Mouse (Mus musculus): ENCODE measurements around the gene Spock1. TPM values are rescaled to one million over a fixed set of nuclear protein-coding genes. Genes with fewer than 3 reads are reported as not detected.

Gene Spock1
- polyA plus RNA-seq, 1 experiment from 2014 or later = not detected

GRCm38 (mm10) chr13:57809603-57810002 lies 98.5 kb downstream of the Spock1 start:
- no peaks in the 10 kb centered on the region for H3K9me3 ChIP-seq (ENCODE audit: low read depth, low read length)
- H3K9ac ChIP-seq = no peak overlapping the region
- ATAC-seq (ENCODE audit: insufficient read depth) (no peak), DNase-seq (peak; percentile 7)
- no peak overlapping the region for H3K27ac ChIP-seq (ENCODE audit: low read depth)
- no peaks in the 10 kb centered on the region for H3K27me3 ChIP-seq (ENCODE audit: insufficient read depth, low read length)
- H3K4me1 ChIP-seq (ENCODE audit: insufficient read depth) = peaks cover 5% of the 10 kb centered on the region; the same call in 1 of the 2 replicates
- 28% methylated on average over 11 of the region's 11 CpGs for WGBS
- no peak for TF ChIP-seq CTCF (IDR thresholded peaks at IDR 0.05; ENCODE audit: low read depth)
- no peak overlapping the region for H3K4me3 ChIP-seq (ENCODE audit: low read depth, low read length)
- no peaks in the 10 kb centered on the region for H3K36me3 ChIP-seq (ENCODE audit: insufficient read depth)
- no peak overlapping the region for H3K4me2 ChIP-seq

GRCm38 (mm10) chr13:57806816-57807215 lies 101.3 kb downstream of the Spock1 start:
- H3K9me3 ChIP-seq (ENCODE audit: low read depth, low read length) = no peaks in the 10 kb centered on the region
- TF ChIP-seq CTCF (IDR thresholded peaks at IDR 0.05; ENCODE audit: low read depth) = no peak
- H3K36me3 ChIP-seq (ENCODE audit: insufficient read depth) = no peaks in the 10 kb centered on the region
- DNase-seq (no peak), ATAC-seq (ENCODE audit: insufficient read depth) (no peak)
- peaks cover 5% of the 10 kb centered on the region; the same call in 1 of the 2 replicates for H3K4me1 ChIP-seq (ENCODE audit: insufficient read depth)
- H3K4me3 ChIP-seq (ENCODE audit: low read depth, low read length) = no peak overlapping the region
- WGBS = 67% methylated on average over 3 of the region's 3 CpGs
- no peaks in the 10 kb centered on the region for H3K27me3 ChIP-seq (ENCODE audit: insufficient read depth, low read length)
- no peak overlapping the region for H3K27ac ChIP-seq (ENCODE audit: low read depth)
- no peak overlapping the region for H3K9ac ChIP-seq
- no peak overlapping the region for H3K4me2 ChIP-seq

GRCm38 (mm10) chr13:57806301-57806700 lies 101.8 kb downstream of the Spock1 start:
- H3K27me3 ChIP-seq (ENCODE audit: insufficient read depth, low read length) = no peaks in the 10 kb centered on the region
- H3K4me1 ChIP-seq (ENCODE audit: insufficient read depth) = peaks cover 5% of the 10 kb centered on the region; the same call in 1 of the 2 replicates
- no peak for TF ChIP-seq CTCF (IDR thresholded peaks at IDR 0.05; ENCODE audit: low read depth)
- ATAC-seq (ENCODE audit: insufficient read depth) (no peak), DNase-seq (no peak)
- no peaks in the 10 kb centered on the region for H3K36me3 ChIP-seq (ENCODE audit: insufficient read depth)
- H3K4me2 ChIP-seq = no peak overlapping the region
- H3K27ac ChIP-seq (ENCODE audit: low read depth) = no peak overlapping the region
- H3K4me3 ChIP-seq (ENCODE audit: low read depth, low read length) = no peak overlapping the region
- H3K9ac ChIP-seq = no peak overlapping the region
- WGBS = 81% methylated on average over 6 of the region's 6 CpGs
- H3K9me3 ChIP-seq (ENCODE audit: low read depth, low read length) = no peaks in the 10 kb centered on the region

GRCm38 (mm10) chr13:57798633-57799032 lies 109.5 kb downstream of the Spock1 start:
- no peaks in the 10 kb centered on the region for H3K9me3 ChIP-seq (ENCODE audit: low read depth, low read length)
- WGBS = 90% methylated on average over 2 of the region's 2 CpGs
- no peak overlapping the region for H3K4me3 ChIP-seq (ENCODE audit: low read depth, low read length)
- H3K27ac ChIP-seq (ENCODE audit: low read depth) = no peak overlapping the region
- DNase-seq (no peak), ATAC-seq (ENCODE audit: insufficient read depth) (no peak)
- H3K4me2 ChIP-seq = no peak overlapping the region
- no peak for TF ChIP-seq CTCF (IDR thresholded peaks at IDR 0.05; ENCODE audit: low read depth)
- no peaks in the 10 kb centered on the region for H3K27me3 ChIP-seq (ENCODE audit: insufficient read depth, low read length)
- H3K36me3 ChIP-seq (ENCODE audit: insufficient read depth) = no peaks in the 10 kb centered on the region
- H3K9ac ChIP-seq = no peak overlapping the region
- H3K4me1 ChIP-seq (ENCODE audit: insufficient read depth) = peaks cover 4% of the 10 kb centered on the region; the same call in 1 of the 2 replicates

- no peak overlapping the region for H3K9ac ChIP-seq
These were observed 111.0 kb downstream of the Spock1 start for GRCm38 (mm10) chr13:57796951-57797692.

GRCm38 (mm10) chr13:57793643-57794240 lies 114.4 kb downstream of the Spock1 start:
- WGBS = 49% methylated on average over 12 of the region's 12 CpGs
- Histone ChIP-seq H3K27ac (ENCODE audit: low read depth) (no peak overlapping the region), H3K36me3 (ENCODE audit: insufficient read depth) (no peaks in the 10 kb centered on the region), H3K4me2 (no peak overlapping the region), H3K4me3 (ENCODE audit: low read depth, low read length) (no peak overlapping the region), H3K27me3 (ENCODE audit: insufficient read depth, low read length) (no peaks in the 10 kb centered on the region), H3K9ac (no peak overlapping the region), H3K9me3 (ENCODE audit: low read depth, low read length) (no peaks in the 10 kb centered on the region), H3K4me1 (ENCODE audit: insufficient read depth) (peaks cover 7% of the 10 kb centered on the region; the same call in 1 of the 2 replicates)
- TF ChIP-seq CTCF (IDR thresholded peaks at IDR 0.05; ENCODE audit: low read depth) = no peak
- ATAC-seq (ENCODE audit: insufficient read depth) (peak; percentile 52; the same call in 1 of the 2 replicates), DNase-seq (peak; percentile 85)

More at GRCm38 (mm10) chr13:57796951-57797692, 111.0 kb downstream of the Spock1 start:
- DNase-seq = no peak
- TF ChIP-seq CTCF (IDR thresholded peaks at IDR 0.05; ENCODE audit: low read depth) = no peak
- Histone ChIP-seq H3K27ac (ENCODE audit: low read depth) (no peak overlapping the region), H3K4me1 (ENCODE audit: insufficient read depth) (peaks cover 7% of the 10 kb centered on the region; the same call in 1 of the 2 replicates), H3K27me3 (ENCODE audit: insufficient read depth, low read length) (no peaks in the 10 kb centered on the region), H3K36me3 (ENCODE audit: insufficient read depth) (no peaks in the 10 kb centered on the region), H3K4me2 (no peak overlapping the region), H3K9me3 (ENCODE audit: low read depth, low read length) (no peaks in the 10 kb centered on the region), H3K4me3 (ENCODE audit: low read depth, low read length) (no peak overlapping the region)
- 59% methylated on average over 10 of the region's 10 CpGs for WGBS
- no peak for ATAC-seq (ENCODE audit: insufficient read depth)

GRCm38 (mm10) chr13:57789796-57790195 lies 118.3 kb downstream of the Spock1 start:
- no peak for DNase-seq
- Histone ChIP-seq H3K4me2 (no peak overlapping the region), H3K27ac (ENCODE audit: low read depth) (no peak overlapping the region), H3K4me1 (ENCODE audit: insufficient read depth) (peaks cover 7% of the 10 kb centered on the region; the same call in 1 of the 2 replicates), H3K9me3 (ENCODE audit: low read depth, low read length) (no peaks in the 10 kb centered on the region), H3K4me3 (ENCODE audit: low read depth, low read length) (no peak overlapping the region), H3K9ac (no peak overlapping the region), H3K36me3 (ENCODE audit: insufficient read depth) (no peaks in the 10 kb centered on the region), H3K27me3 (ENCODE audit: insufficient read depth, low read length) (no peaks in the 10 kb centered on the region)
- no peak for TF ChIP-seq CTCF (IDR thresholded peaks at IDR 0.05; ENCODE audit: low read depth)
- ATAC-seq (ENCODE audit: insufficient read depth) = no peak
- 48% methylated on average over 5 of the region's 5 CpGs for WGBS
